Mouse (Mus musculus): ENCODE results near the gene Kirrel3. TPM values are rescaled to one million over a fixed set of nuclear protein-coding genes. Genes with fewer than 3 reads are reported as not detected.

The Kirrel3 gene
- polyA plus RNA-seq, 1 experiment: not detected

DNA sequence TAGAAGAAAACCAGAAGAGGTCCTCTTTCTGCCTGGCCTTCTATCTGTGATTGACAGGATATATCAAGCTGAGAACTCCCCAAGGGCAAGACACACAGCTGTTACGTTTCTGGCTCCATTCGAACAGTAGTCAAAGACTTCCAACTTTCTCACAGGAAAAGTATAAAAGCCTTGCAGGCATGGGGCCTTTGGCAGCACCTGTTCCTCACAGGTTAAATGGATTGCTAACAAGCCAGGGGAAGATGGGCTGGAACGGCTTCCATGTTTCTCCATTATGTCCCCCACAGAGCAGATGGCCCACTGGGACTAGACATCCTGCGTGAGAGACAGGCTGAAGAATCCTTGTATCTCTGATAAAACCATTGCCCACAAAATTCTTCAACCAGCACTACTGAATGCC is 415.5 kb downstream of the Kirrel3 start:
- Histone ChIP-seq H3K27ac (replicated peaks; ENCODE audit: low read depth, low read length) (no peak overlapping the region), H3K4me1 (ENCODE audit: control insufficient read depth, insufficient read depth, insufficient read length, low read length) (no peaks in the 10 kb centered on the region), H3K4me3 (ENCODE audit: insufficient read depth, low read depth, low read length) (no peak overlapping the region)

DNA sequence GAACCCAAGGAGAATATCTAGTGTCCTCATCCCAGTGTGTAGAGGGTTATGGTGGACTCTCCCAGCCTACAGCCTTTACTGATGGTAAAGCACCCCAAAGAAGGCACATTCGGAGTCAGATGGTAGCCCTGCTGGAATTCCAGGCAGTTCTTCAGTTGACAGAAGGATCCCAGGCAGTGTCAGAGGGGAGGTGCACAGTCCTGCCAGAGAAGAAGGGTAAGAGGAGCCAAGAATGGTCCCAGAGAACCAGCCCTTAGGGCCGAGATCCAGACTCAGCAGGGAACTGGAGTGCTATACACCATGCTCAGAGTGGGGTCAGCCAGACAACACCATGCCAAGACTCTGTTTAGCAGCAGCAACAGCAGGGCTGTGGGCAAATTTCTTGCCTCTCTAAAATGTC is 416.2 kb downstream of the Kirrel3 start:
- Histone ChIP-seq H3K4me3 (ENCODE audit: insufficient read depth, low read depth, low read length) (no peak overlapping the region), H3K4me1 (ENCODE audit: control insufficient read depth, insufficient read depth, insufficient read length, low read length) (no peaks in the 10 kb centered on the region), H3K27ac (replicated peaks; ENCODE audit: low read depth, low read length) (no peak overlapping the region)

DNA sequence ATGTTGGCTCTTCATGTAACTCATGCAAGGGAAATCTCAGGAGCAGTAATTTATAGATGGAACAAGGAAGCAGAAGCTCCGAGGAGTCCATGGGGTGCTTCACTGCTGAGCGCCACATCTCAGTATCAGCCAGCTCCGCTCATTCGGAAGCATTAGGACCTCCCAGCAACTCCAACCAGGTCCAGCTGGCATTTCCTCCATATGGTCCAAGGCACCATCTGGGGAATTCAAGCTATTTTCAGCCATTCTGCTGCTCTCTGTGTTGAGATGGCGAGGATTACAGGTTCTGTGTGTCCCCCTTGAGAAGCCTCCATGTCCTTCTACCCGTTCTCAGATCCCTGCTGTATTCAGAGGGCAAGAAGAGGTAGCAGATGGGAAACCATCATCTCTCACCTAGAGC is 419.5 kb downstream of the Kirrel3 start:
- Histone ChIP-seq H3K27ac (replicated peaks; ENCODE audit: low read depth, low read length) (no peak overlapping the region), H3K4me1 (ENCODE audit: control insufficient read depth, insufficient read depth, insufficient read length, low read length) (no peaks in the 10 kb centered on the region)

DNA sequence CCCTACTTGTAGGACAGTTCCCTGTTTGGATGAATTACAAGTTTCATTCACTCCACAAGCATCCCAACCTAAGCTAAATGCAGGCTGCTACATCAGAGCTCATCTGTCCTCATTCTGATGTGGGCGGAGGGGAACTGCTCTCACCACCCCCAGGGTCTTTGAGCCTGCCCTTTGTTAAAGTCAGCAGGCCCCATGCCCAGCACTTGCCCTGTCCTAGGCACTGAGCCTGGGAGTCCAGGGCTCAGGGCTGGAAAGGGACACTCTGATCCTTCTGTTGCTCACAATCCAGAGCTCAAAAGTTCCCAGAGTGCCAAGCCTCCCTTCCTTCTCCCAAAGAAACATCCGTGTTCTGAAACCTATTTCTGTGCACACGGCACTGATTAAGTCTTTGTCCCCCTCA is 422.3 kb downstream of the Kirrel3 start:
- Histone ChIP-seq H3K4me1 (ENCODE audit: control insufficient read depth, insufficient read depth, insufficient read length, low read length) (no peaks in the 10 kb centered on the region), H3K4me3 (ENCODE audit: insufficient read depth, low read depth, low read length) (no peak overlapping the region), H3K27ac (replicated peaks; ENCODE audit: low read depth, low read length) (no peak overlapping the region)

More for the DNA sequence above, 419.5 kb downstream of the Kirrel3 start:
- no peak overlapping the region for H3K4me3 ChIP-seq (ENCODE audit: insufficient read depth, low read depth, low read length)

DNA sequence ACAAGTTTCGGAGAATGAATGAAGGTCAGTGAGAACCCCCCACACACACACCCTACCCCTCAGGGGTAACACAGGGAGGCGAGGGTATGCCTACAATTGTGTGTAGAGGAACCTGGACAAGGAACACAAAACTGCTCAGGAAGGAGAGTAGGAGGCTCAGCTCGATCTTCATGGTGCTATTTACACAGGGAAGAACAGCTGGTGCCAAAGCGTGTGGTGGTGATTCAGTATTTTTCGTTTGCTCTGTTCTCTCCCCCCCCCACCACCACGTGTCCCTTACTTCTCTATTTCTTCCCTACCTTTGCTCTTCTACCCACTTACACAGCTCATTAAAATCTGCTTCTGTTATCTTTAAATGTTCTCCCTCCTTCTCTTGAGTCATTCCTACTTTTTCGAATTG is 426.1 kb downstream of the Kirrel3 start:
- H3K4me3 ChIP-seq (ENCODE audit: insufficient read depth, low read depth, low read length): no peak overlapping the region

DNA sequence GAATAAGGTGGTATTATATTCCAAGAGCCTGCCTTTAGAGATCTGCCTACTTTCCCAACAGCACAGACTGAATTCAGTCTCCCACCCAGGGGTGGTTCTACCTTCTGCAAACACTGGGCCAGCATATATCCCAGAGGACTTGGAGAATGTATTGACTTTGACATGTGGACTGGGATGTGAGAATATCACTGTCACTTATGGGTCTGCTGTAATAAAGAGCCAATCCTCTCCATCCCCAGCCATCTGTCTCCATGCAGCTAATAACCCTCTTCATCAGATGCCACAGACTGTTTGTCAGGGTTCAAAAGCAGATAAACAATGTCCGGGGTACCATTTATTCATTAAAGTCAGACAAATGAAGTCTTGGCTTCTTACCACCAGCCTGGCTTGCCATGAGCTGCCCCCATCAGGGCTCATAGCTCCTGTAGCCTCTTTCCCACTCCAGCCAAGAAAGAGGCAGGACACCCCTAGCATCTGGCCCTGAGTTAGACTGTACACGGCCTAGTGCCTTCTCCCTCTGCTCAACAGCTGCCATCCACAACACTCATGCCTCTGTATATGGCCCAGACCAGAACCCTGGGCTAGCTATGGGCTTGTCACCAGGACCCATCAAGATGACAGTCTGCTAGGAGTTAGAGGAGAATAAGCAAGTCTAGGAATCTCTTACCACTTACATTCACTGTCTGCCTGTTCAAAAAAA is 426.7 kb downstream of the Kirrel3 start:
- H3K4me1 ChIP-seq (ENCODE audit: control insufficient read depth, insufficient read depth, insufficient read length, low read length): no peaks in the 10 kb centered on the region
- H3K4me3 ChIP-seq (ENCODE audit: insufficient read depth, low read depth, low read length): no peak overlapping the region
- H3K27ac ChIP-seq (replicated peaks; ENCODE audit: low read depth, low read length): no peak overlapping the region

More for the DNA sequence above, 426.1 kb downstream of the Kirrel3 start:
- Histone ChIP-seq H3K27ac (replicated peaks; ENCODE audit: low read depth, low read length) (no peak overlapping the region), H3K4me1 (ENCODE audit: control insufficient read depth, insufficient read depth, insufficient read length, low read length) (no peaks in the 10 kb centered on the region)

DNA sequence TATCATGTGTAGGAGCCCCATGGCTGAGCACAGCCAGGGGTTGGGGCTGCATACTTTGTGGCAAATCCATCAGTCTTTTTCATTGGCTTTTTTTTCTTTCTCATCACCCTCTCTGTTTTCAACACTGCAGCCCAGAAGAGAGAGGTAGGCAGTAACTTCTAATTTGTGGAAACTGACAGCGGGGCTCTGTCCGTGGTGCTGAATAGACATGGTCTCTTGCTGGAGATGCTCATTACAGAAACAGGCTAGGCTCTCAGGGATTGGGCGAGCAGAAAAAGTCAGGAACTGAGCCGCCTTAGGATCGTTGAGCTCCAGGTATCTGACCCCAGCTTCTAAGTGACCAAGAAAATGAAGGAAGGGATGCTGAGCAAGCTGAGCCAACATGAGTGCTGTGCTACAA is 427.3 kb downstream of the Kirrel3 start:
- Histone ChIP-seq H3K27ac (replicated peaks; ENCODE audit: low read depth, low read length) (no peak overlapping the region), H3K4me1 (ENCODE audit: control insufficient read depth, insufficient read depth, insufficient read length, low read length) (no peaks in the 10 kb centered on the region), H3K4me3 (ENCODE audit: insufficient read depth, low read depth, low read length) (no peak overlapping the region)

DNA sequence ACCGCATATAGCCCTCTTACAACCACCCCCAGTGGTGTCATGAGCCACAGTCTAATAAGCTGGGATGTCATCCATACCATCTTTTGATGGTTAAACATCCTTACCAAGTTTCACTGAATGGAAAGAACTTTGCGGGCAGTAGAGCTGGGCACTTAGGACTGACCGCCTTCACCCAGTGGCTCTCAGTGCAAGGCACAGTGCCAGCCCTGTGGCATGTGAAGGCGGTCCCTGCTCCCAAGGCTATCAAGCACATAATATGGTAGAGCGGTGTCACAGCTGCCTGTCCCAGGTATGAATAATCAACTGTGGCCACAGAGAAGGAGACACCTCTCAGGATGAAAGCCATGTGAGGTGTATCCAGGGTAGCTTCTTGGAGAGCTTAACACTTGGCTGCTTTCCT is 433.3 kb downstream of the Kirrel3 start:
- Histone ChIP-seq H3K4me1 (ENCODE audit: control insufficient read depth, insufficient read depth, insufficient read length, low read length) (no peaks in the 10 kb centered on the region), H3K27ac (replicated peaks; ENCODE audit: low read depth, low read length) (no peak overlapping the region), H3K4me3 (ENCODE audit: insufficient read depth, low read depth, low read length) (no peak overlapping the region)

DNA sequence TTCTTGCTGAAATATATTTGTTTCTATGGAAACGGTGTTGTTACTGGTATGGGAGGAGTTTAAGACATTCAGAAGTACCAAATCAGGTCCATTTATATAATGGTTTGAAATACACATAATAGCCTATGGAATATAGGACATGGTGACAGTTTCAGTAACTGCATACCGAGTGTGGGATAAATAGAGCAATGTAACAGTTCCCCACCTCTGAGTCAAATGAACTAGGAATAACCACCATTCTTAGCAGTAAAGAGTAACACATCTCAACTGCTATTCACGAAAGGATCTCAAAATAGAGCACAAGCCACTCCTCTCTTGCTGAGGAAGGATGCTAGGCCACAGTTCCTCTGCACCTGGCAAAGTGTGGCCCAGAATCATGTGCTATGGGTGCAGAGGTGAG is 434.4 kb downstream of the Kirrel3 start:
- Histone ChIP-seq H3K4me1 (ENCODE audit: control insufficient read depth, insufficient read depth, insufficient read length, low read length) (no peaks in the 10 kb centered on the region), H3K4me3 (ENCODE audit: insufficient read depth, low read depth, low read length) (no peak overlapping the region), H3K27ac (replicated peaks; ENCODE audit: low read depth, low read length) (no peak overlapping the region)

DNA sequence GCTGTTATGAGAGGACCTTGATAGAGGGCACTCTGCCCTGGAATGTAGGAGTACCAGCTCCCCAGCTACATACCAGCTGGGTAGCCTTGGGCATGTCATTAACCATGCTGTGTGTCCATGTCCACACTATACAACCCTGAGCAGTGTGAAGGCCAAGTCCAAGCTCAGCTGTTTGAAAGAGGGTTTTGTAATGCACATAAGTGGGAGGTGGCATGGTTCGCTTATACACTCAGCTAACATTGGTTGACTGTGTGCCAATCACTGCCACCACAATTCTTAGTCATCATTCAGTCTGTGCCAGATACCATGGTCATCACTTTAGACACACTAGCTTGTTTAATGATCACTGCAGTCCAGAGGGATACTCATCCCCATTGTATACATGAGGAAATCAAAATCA is 436.2 kb downstream of the Kirrel3 start:
- Histone ChIP-seq H3K4me3 (ENCODE audit: insufficient read depth, low read depth, low read length) (no peak overlapping the region), H3K4me1 (ENCODE audit: control insufficient read depth, insufficient read depth, insufficient read length, low read length) (no peaks in the 10 kb centered on the region), H3K27ac (replicated peaks; ENCODE audit: low read depth, low read length) (no peak overlapping the region)

DNA sequence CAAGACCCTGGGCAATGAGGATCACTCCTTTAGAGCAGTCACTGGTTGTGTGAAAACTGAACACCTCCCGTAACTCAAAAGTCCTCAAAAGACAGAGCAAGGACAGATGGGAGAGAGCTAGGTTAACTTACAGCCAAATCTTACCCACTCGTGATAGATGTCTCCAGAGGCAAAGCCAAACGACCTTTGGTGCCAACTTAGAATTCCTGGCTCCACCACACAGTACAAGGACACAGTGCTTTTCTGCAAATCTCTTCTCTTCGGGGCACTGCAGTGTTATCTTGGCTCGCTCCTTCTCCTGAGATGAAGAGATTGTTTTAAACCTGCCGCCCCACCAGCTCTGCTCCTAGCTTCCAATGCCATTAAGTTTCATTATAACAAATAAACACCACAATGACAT is 437.0 kb downstream of the Kirrel3 start:
- Histone ChIP-seq H3K4me3 (ENCODE audit: insufficient read depth, low read depth, low read length) (no peak overlapping the region), H3K27ac (replicated peaks; ENCODE audit: low read depth, low read length) (no peak overlapping the region), H3K4me1 (ENCODE audit: control insufficient read depth, insufficient read depth, insufficient read length, low read length) (no peaks in the 10 kb centered on the region)

DNA sequence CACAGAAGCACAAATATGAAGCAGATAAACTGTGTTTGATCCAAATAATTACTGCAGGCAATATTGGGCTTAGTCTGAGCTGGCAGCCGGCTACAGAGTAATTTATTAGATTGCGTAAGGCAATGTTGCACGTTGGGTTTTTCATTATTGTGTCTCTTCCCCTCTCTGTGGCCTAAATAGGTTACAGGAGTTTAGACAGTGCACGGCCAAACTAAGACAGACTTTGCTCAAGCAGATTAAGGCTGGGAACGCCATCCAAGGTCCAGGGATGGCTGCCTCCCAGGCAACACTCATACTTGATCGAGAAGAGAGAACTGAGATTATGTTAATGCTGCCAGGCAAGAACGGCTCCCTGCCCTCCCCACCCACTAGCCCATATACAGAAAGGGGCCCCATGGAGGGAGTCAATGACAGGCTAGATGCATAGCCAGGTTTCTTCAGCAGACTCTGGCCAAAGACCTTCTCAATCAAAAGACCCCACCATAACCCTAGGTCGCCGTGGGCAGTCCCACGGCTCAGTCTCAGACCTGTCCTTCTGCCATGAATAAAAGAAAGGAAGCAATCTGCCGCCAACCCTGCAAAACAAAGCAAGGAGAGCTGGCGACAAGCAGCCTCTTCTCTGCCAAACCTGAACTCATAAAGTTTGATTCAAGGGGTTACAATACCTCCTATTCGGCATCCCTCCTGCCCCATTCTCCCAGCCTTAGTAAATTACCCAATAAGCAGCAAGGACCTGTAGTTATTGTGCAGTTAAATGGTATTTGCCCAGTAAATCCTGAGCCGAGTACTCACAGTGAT is 437.6 kb downstream of the Kirrel3 start:
- H3K27ac ChIP-seq (replicated peaks; ENCODE audit: low read depth, low read length): no peak overlapping the region
- H3K4me3 ChIP-seq (ENCODE audit: insufficient read depth, low read depth, low read length): no peak overlapping the region
- H3K4me1 ChIP-seq (ENCODE audit: control insufficient read depth, insufficient read depth, insufficient read length, low read length): no peaks in the 10 kb centered on the region

DNA sequence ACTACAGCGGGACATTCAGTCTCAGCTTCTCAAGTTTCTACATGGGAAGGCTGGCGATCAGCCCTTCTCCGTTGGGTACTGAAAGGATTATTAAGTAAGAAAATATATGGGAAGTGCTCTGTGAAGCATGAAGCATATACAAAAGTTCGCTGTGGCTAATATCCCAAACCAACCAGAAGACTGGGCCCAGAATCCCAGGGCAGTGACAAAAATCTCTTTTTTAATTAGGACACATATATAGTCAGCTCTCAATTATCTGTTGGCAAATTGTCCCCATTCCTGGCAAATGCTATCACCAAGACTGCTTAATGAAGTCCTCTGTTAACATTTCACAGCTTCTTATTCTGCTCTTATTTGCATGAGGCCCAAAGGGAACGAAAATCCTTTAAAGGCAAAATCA is 439.9 kb downstream of the Kirrel3 start:
- Histone ChIP-seq H3K4me3 (ENCODE audit: insufficient read depth, low read depth, low read length) (no peak overlapping the region), H3K4me1 (ENCODE audit: control insufficient read depth, insufficient read depth, insufficient read length, low read length) (no peaks in the 10 kb centered on the region), H3K27ac (replicated peaks; ENCODE audit: low read depth, low read length) (no peak overlapping the region)

DNA sequence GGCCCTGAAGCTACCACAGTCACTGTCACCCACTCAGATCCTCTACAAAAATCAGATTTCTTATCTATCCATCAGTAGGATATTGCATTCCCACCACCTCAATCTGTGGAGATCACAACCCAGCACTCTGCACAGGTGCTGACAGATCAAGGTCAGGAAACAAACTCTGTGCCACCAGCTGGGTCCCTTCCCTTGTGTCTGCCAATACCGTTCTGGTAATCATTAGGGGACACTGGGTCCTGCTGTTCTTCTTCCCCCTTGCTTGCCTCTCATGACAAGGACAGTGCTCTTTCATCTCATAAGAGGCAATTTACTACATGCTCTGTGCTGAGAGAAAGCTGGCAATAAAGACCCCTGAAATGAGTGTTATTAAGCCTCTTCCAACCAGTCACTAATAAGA is 444.7 kb downstream of the Kirrel3 start:
- H3K4me1 ChIP-seq (ENCODE audit: control insufficient read depth, insufficient read depth, insufficient read length, low read length): no peaks in the 10 kb centered on the region
- H3K27ac ChIP-seq (replicated peaks; ENCODE audit: low read depth, low read length): no peak overlapping the region
- no peak overlapping the region for H3K4me3 ChIP-seq (ENCODE audit: insufficient read depth, low read depth, low read length)

DNA sequence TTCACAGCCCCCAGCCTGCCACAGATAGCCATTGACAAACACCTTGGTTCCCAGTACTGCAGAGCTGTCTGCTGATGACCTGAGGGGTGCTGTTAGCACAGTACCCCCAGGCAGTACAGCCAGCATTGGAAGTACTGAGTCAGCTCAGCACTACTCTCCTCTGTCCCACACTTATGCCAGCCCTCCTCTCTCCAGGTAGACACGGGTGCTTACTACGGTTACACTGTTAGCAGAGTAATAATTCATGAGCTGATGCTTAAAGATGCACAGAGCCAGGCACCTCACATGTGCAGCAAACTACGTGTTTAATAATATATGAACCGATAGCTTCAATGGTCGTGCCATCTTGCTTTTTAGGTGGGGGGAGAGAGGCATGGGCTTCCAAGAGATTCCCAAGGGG is 452.4 kb downstream of the Kirrel3 start:
- Histone ChIP-seq H3K4me3 (ENCODE audit: insufficient read depth, low read depth, low read length) (no peak overlapping the region), H3K27ac (replicated peaks; ENCODE audit: low read depth, low read length) (no peak overlapping the region), H3K4me1 (ENCODE audit: control insufficient read depth, insufficient read depth, insufficient read length, low read length) (no peaks in the 10 kb centered on the region)

DNA sequence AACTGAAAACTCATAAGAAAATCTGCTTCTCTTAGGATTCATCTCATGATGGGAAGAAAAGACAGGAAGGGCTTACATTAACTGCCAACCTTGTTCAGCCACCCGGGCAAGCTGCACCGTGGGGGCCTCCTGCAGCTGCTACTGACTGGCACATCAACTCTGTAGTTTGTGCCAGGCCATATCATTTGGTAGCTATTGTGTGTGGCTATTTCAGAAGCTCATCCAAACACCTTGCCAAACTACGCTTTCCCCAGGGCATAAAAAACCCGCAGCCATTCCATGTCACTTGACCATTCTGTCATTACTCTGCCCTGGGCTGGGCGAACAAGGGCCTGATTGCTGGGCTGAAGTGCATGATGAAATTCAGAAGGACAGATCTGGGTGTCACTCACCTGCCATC is 453.9 kb downstream of the Kirrel3 start:
- Histone ChIP-seq H3K4me3 (ENCODE audit: insufficient read depth, low read depth, low read length) (no peak overlapping the region), H3K27ac (replicated peaks; ENCODE audit: low read depth, low read length) (no peak overlapping the region), H3K4me1 (ENCODE audit: control insufficient read depth, insufficient read depth, insufficient read length, low read length) (no peaks in the 10 kb centered on the region)

All from brown adipose tissue, adult 24 weeks (tissue).